Comparison of ENCODE assay signal across 10 mouse cellular contexts in the genomic region with DNA sequence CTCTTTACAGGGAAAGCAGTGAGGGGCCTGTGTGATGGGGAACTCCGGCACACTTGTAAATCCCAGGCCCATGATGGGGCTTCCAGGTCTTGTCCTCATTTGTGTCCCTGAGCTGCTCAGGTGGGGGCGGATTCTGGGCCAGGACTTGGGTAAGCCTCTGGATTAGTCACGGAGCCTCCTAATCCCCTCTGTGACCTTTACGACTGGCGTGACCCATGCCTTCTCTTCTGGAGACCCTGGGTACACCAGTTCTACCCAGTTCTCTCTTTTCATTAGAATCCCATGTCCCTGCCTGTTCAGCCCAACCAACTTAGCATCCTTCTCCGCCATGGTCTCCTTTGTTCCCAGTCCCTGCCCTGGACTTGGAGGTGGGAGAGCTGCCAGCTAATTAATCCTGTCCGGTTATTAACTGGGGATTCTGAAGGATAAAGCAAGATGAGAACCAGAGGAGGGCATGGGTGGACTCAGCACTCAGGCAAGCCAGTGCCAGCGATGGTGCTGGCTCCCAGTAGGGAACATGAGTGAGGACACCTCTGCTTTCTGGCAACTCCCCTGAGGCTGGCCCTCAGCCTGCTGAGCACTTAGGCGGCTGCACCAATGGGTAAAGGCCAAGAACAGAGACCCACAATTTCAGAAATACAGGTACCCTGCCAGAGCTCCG. TPM values are rescaled to one million over a fixed set of nuclear protein-coding genes. Genes with fewer than 3 reads are reported as not detected.
DNase-seq lines count a peak whose midpoint lies in the region; ATAC-seq lines count a peak whose summit lies in the region.
"Had no signal": no experiment of that assay in that cellular context is flagged by ENCODE, and none has a peak within 500 bp of the region (broad histone marks: within the 10 kb centered on the region; RNA-seq: fewer than 3 reads in every experiment).

No protein-coding gene starts in this region.

- no peak for ATAC-seq in limb, embryonic 13.5 days (ENCODE audit: low FRiP score, low read depth)

- WGBS in limb, embryonic 13.5 days: 46% methylated on average over 10 of the region's 10 CpGs

- peaks cover 26% of the 10 kb centered on the region for H3K36me3 ChIP-seq in limb, embryonic 13.5 days

- H3K4me1 ChIP-seq in limb, embryonic 13.5 days: peaks cover 26% of the 10 kb centered on the region

- peak; percentile 69 for DNase-seq in cerebellum, adult 9-11 months
- DNase-seq in cerebellum, postnatal 36 days: no peak
- peak; percentile 38 to 56 for DNase-seq in right cerebral cortex, postnatal 10 days (ENCODE audit: low spot score in 2 of 2)
- no peak for DNase-seq in right cerebral cortex, postnatal 14 days
- peak; percentile 78 for DNase-seq in retina, postnatal 7 days (ENCODE audit: low read depth, low spot score)
- DNase-seq in adrenal gland, postnatal 25 days: no peak
- no peak for DNase-seq in urinary bladder, adult 2 months (ENCODE audit: low spot score)
- DNase-seq: heart, postnatal 14 days had no signal

- H3K27ac ChIP-seq in limb, embryonic 13.5 days: peak overlapping the region; percentile 28; the same call in 1 of the 2 replicates

- peak overlapping the region; percentile 27; the same call in 1 of the 2 replicates for H3K9ac ChIP-seq in limb, embryonic 13.5 days

- H3K4me3 ChIP-seq in limb, embryonic 13.5 days: no peak overlapping the region

- H3K9me3 ChIP-seq in limb, embryonic 13.5 days: no peaks in the 10 kb centered on the region

- peaks cover 16% of the 10 kb centered on the region for H3K27me3 ChIP-seq in limb, embryonic 13.5 days

- peak overlapping the region; percentile 60 for H3K4me2 ChIP-seq in limb, embryonic 13.5 days (replicated peaks)

RNA-seq across cellular contexts. Expression of gene Cyth2, which starts 1.1 kb away (rescaled TPM):
- polyA plus RNA-seq in limb, embryonic 13.5 days (2015; fragmentation: Nextera tagmentation; extraction: Ambion mirVana): 135 and 137 TPM in 2 replicates
- 114 and 134 TPM in 2 replicates for total RNA-seq in adrenal gland, postnatal 25 days (2021)
- 61.5 and 68.7 TPM in 2 replicates for polyA plus RNA-seq in urinary bladder, adult 2 months (2012; rRNA removed)

RNA-seq across cellular contexts. Expression of gene Kcnj14, which starts 9.1 kb away (rescaled TPM):
- 2.1 TPM in 2 replicates for polyA plus RNA-seq in limb, embryonic 13.5 days (2015; fragmentation: Nextera tagmentation; extraction: Ambion mirVana)
- total RNA-seq in adrenal gland, postnatal 25 days (2021): 0.30 and 0.33 TPM in 2 replicates
- 0.25 and 0.35 TPM in 2 replicates for polyA plus RNA-seq in urinary bladder, adult 2 months (2012; rRNA removed)
- polyA plus RNA-seq: spleen, adult 2 months had no signal

RNA-seq across cellular contexts. Expression of gene Grwd1, which starts 15.3 kb away (rescaled TPM):
- 69.1 and 71.6 TPM in 2 replicates for polyA plus RNA-seq in limb, embryonic 13.5 days (2015; fragmentation: Nextera tagmentation; extraction: Ambion mirVana)
- total RNA-seq in adrenal gland, postnatal 25 days (2021): 22.3 and 26.6 TPM in 2 replicates
- 11.7 and 12.2 TPM in 2 replicates for polyA plus RNA-seq in urinary bladder, adult 2 months (2012; rRNA removed)

RNA-seq across cellular contexts. Expression of gene Sult2b1, which starts 31.0 kb away (rescaled TPM):
- polyA plus RNA-seq in limb, embryonic 13.5 days (2015; fragmentation: Nextera tagmentation; extraction: Ambion mirVana): 3.1 and 3.7 TPM in 2 replicates
- total RNA-seq in adrenal gland, postnatal 25 days (2021): 0.90 and 1.1 TPM in 2 replicates
- 1.3 and 1.5 TPM in 2 replicates for polyA plus RNA-seq in urinary bladder, adult 2 months (2012; rRNA removed)
- total RNA-seq: heart, postnatal 14 days had no signal

RNA-seq across cellular contexts. Expression of gene Lmtk3, which starts 31.9 kb away (rescaled TPM):
- 4.3 and 4.9 TPM in 2 replicates for polyA plus RNA-seq in limb, embryonic 13.5 days (2015; fragmentation: Nextera tagmentation; extraction: Ambion mirVana)
- 10.0 and 14.8 TPM in 2 replicates for total RNA-seq in adrenal gland, postnatal 25 days (2021)
- polyA plus RNA-seq in urinary bladder, adult 2 months (2012; rRNA removed): 2.5 and 2.9 TPM in 2 replicates

Comparison
In these comparisons a context has a peak if more than half of its experiments do, and no peak if none do; other contexts are left out.
1. DNase-seq: peak in cerebellum, adult 9-11 months (single experiment), right cerebral cortex, postnatal 10 days (2 of 2) and retina, postnatal 7 days (single experiment); none in cerebellum, postnatal 36 days (0 of 2), right cerebral cortex, postnatal 14 days (single experiment), adrenal gland, postnatal 25 days (single experiment) and urinary bladder, adult 2 months (single experiment).